ENCODE assay signal across 11 mouse cellular contexts in genomic region chr5:149264405-149264804, GRCm38 (mm10). TPM values are rescaled to one million over a fixed set of nuclear protein-coding genes. Genes with fewer than 3 reads are reported as not detected.
A peak's percentile ranks its signal among the peaks of the same experiment; 100 is the strongest.
DNase-seq lines count a peak whose midpoint lies in the region; ATAC-seq and TF ChIP-seq lines count a peak whose summit lies in the region.
"Had no signal": no experiment of that assay in that cellular context is flagged by ENCODE, and none has a peak within 500 bp of the region (broad histone marks: within the 10 kb centered on the region; RNA-seq: fewer than 3 reads in every experiment).

Gene Alox5ap (plus strand): TSS chr5:149264767.

- H3K27ac ChIP-seq in forebrain, embryonic 16.5 days (ENCODE audit: low read length): no peak within 1 kb of the TSS
- no peak within 1 kb of the TSS for H3K27ac ChIP-seq in forebrain, embryonic 13.5 days
- H3K27ac ChIP-seq in macrophage: peak within 1 kb of the TSS; percentile 99
- H3K27ac ChIP-seq: hindbrain, embryonic 12.5 days; neural tube, embryonic 13.5 days had no signal

- H3K9me3 ChIP-seq in forebrain, embryonic 16.5 days (ENCODE audit: control insufficient read depth, low read length): no peaks in the 10 kb centered on the region
- no peaks in the 10 kb centered on the region for H3K9me3 ChIP-seq in forebrain, embryonic 13.5 days (replicated peaks)
- H3K9me3 ChIP-seq: hindbrain, embryonic 12.5 days; neural tube, embryonic 13.5 days had no signal

- TF ChIP-seq CTCF in lung, adult 2 months (IDR thresholded peaks at IDR 0.05; ENCODE audit: insufficient read depth, low read length): no peak

- no peak within 1 kb of the TSS for H3K9ac ChIP-seq in forebrain, embryonic 16.5 days (replicated peaks; ENCODE audit: low read depth, low read length)
- H3K9ac ChIP-seq in forebrain, embryonic 13.5 days: no peak within 1 kb of the TSS
- H3K9ac ChIP-seq: hindbrain, embryonic 12.5 days; neural tube, embryonic 13.5 days had no signal

- intact Hi-C loops in left cerebral cortex, postnatal 14 days (cut with DNase I): no loop called here

- H3K4me3 ChIP-seq in forebrain, embryonic 16.5 days (replicated peaks; ENCODE audit: low read length): no peak within 1 kb of the TSS
- no peak within 1 kb of the TSS for H3K4me3 ChIP-seq in forebrain, embryonic 13.5 days
- H3K4me3 ChIP-seq in lung, adult 2 months (replicated peaks; ENCODE audit: extremely low read depth, low read depth, low read length): peak within 1 kb of the TSS; percentile 58
- peak within 1 kb of the TSS; percentile 59 for H3K4me3 ChIP-seq in macrophage (ENCODE audit: inconsistent target)
- H3K4me3 ChIP-seq: hindbrain, embryonic 12.5 days; neural tube, embryonic 13.5 days had no signal

- WGBS in forebrain, embryonic 16.5 days: 54% methylated on average over 4 of the region's 4 CpGs
- 52% methylated on average over 4 of the region's 4 CpGs for WGBS in forebrain, embryonic 13.5 days
- 50% methylated on average over 4 of the region's 4 CpGs for WGBS in lung, adult 2 months
- WGBS in macrophage (ENCODE audit: missing documents): 7% methylated on average over 4 of the region's 4 CpGs

- H3K4me2 ChIP-seq in forebrain, embryonic 16.5 days (ENCODE audit: low read length): no peak within 1 kb of the TSS
- no peak within 1 kb of the TSS for H3K4me2 ChIP-seq in forebrain, embryonic 13.5 days
- H3K4me2 ChIP-seq: hindbrain, embryonic 12.5 days; neural tube, embryonic 13.5 days had no signal

- H3K79me2 ChIP-seq in macrophage (ENCODE audit: inconsistent target): peaks cover 35% of the 10 kb centered on the region

- H3K36me3 ChIP-seq in forebrain, embryonic 16.5 days (ENCODE audit: control insufficient read depth, insufficient read depth): no peaks in the 10 kb centered on the region
- H3K36me3 ChIP-seq in forebrain, embryonic 13.5 days (ENCODE audit: poor library complexity, severe bottlenecking): no peaks in the 10 kb centered on the region
- H3K36me3 ChIP-seq in macrophage (ENCODE audit: inconsistent target): peaks cover 7% of the 10 kb centered on the region; the same call in 1 of the 2 replicates
- H3K36me3 ChIP-seq: hindbrain, embryonic 12.5 days; neural tube, embryonic 13.5 days had no signal

- H3K27me3 ChIP-seq in forebrain, embryonic 16.5 days (replicated peaks; ENCODE audit: control insufficient read depth, insufficient read depth, low read length): no peaks in the 10 kb centered on the region
- no peaks in the 10 kb centered on the region for H3K27me3 ChIP-seq in forebrain, embryonic 13.5 days
- H3K27me3 ChIP-seq: neural tube, embryonic 13.5 days had no signal

- no peak for TF ChIP-seq POLR2A in lung, adult 2 months (IDR thresholded peaks at IDR 0.05; ENCODE audit: borderline replicate concordance, extremely low read depth, low read depth, low read length)

- no peak for ATAC-seq in forebrain, embryonic 16.5 days
- no peak for ATAC-seq in forebrain, embryonic 13.5 days
- no peak for ATAC-seq in erythroid progenitor cell, adult 5-6 weeks (replicated peaks; ENCODE audit: low FRiP score, poor library complexity, severe bottlenecking)

- DNase-seq in lung, adult 2 months: no peak
- no peak for DNase-seq in lung, postnatal 14 days
- no peak for DNase-seq in layer of hippocampus, postnatal 25 days (ENCODE audit: extremely low spot score in 1 of 2, low spot score in 1 of 2)
- DNase-seq in left cerebral cortex, postnatal 14 days (ENCODE audit: low spot score in 2 of 2): no peak
- DNase-seq: cerebellum, adult 11-12 months had no signal

- H3K4me1 ChIP-seq in forebrain, embryonic 16.5 days (replicated peaks; ENCODE audit: control insufficient read depth, insufficient read depth, low read length): no peaks in the 10 kb centered on the region
- no peaks in the 10 kb centered on the region for H3K4me1 ChIP-seq in forebrain, embryonic 13.5 days
- no peaks in the 10 kb centered on the region for H3K4me1 ChIP-seq in lung, adult 2 months (ENCODE audit: control insufficient read depth, insufficient read depth, low read length)

RNA-seq across cellular contexts. Expression of gene Alox5ap, which starts in this region (rescaled TPM):
- polyA plus RNA-seq in forebrain, embryonic 16.5 days (2015; fragmentation: Nextera tagmentation; extraction: Ambion mirVana): 8.7 and 11.6 TPM in 2 replicates
- polyA plus RNA-seq in forebrain, embryonic 13.5 days (2015; fragmentation: Nextera tagmentation; extraction: Ambion mirVana): 5.2 and 7.5 TPM in 2 replicates
- polyA plus RNA-seq in lung, adult 2 months (2012; rRNA removed): 65.9 and 104 TPM in 2 replicates
- 132 and 171 TPM in 2 replicates for total RNA-seq in erythroid progenitor cell, adult 5-6 weeks (2015; ENCODE audit: low replicate concordance)
- 55.7 and 78.7 TPM in 2 replicates for total RNA-seq in erythroid progenitor cell, adult 5-6 weeks (2017; ENCODE audit: low replicate concordance)
- total RNA-seq in macrophage (2018; cell fraction: chromatin; rRNA removed): 10 to 100 TPM in 16 of 26 experiments, 1 to 10 TPM in 10; 4.4 to 52.1 (median 15.2) TPM
- 100 to 1,000 TPM; 333 to 529 (median 422) TPM for total RNA-seq in macrophage (2018; cell fraction: cytosol; rRNA removed)
- total RNA-seq in macrophage (2018; cell fraction: nucleus; rRNA removed): 100 to 1,000 TPM in 22 of 26 experiments, 10 to 100 TPM in 4; 44.0 to 323 (median 142) TPM
- 206 to 517 TPM (median 414 TPM) in 3 replicates for polyA plus RNA-seq in macrophage (2018)
- total RNA-seq in layer of hippocampus, postnatal 25 days (2021): 10 to 100 TPM in 1 of 2 experiments, 1 to 10 TPM in 1; 9.0 to 10.7 TPM
- 10 to 100 TPM in 1 of 2 experiments, 1 to 10 TPM in 1; 8.1 to 11.7 TPM for total RNA-seq in left cerebral cortex, postnatal 14 days (2021)

Comparison
In these comparisons a context has a peak if more than half of its experiments do, and no peak if none do; other contexts are left out.
1. RNA of gene Alox5ap (total RNA-seq): 55.7 to 171 TPM in erythroid progenitor cell, adult 5-6 weeks; 8.1 to 11.7 TPM in left cerebral cortex, postnatal 14 days and 9.0 to 10.7 TPM in layer of hippocampus, postnatal 25 days; every median in the first group is over 4 times any median in the second.
2. H3K4me3 ChIP-seq: peak in lung, adult 2 months (single experiment) and macrophage (single experiment); none in forebrain, embryonic 16.5 days (single experiment) and forebrain, embryonic 13.5 days (single experiment).